Mouse (Mus musculus) activated CD4-positive, CD25-positive, alpha-beta regulatory T cell, adult 4 months (primary cell): Measurements from ENCODE around the gene Kcnd2. TPM values are rescaled to one million over a fixed set of nuclear protein-coding genes. Genes with fewer than 3 reads are reported as not detected.

Experiments
- ATAC-seq: one replicate; pipeline ENCODE4 v1.8.0; 2017
- polyA plus RNA-seq, 2 experiments: library from polyadenylated mRNA; unstranded; fragments of 100-300 nt; shearing (Covaris generic); gene quantifications; one replicate each; pipeline ENCODE4 v1.2.1; 2017

The Kcnd2 gene
- polyA plus RNA-seq, 2 experiments from 2014 or later: not detected

DNA sequence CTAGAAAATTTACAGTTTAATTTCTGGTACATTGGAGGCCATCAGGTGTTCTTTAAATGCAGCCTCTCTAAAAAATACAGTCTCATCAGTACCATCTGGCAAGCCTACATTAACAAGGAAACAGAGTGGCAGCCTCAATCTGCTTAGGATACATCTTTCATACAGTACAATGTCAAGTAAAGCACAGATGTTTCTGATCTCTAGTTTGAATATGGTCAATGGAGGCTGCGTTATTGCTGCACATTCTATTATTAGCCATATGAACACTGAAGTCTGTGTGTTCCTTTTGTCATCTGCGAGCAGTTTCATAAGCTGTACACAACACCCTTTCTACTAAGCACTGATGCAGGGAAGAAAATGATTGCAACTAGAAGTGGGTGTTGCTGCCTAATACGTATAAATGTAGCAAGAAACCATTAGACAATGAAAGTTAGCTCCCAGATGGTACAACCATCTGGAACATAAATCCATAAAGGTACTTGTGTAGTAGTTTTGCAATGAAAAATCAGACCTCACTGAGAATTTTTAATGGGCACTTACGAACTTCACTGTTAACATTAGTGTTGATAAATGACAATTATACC, 209.0 kb downstream of the Kcnd2 start:
- no peak for ATAC-seq

DNA sequence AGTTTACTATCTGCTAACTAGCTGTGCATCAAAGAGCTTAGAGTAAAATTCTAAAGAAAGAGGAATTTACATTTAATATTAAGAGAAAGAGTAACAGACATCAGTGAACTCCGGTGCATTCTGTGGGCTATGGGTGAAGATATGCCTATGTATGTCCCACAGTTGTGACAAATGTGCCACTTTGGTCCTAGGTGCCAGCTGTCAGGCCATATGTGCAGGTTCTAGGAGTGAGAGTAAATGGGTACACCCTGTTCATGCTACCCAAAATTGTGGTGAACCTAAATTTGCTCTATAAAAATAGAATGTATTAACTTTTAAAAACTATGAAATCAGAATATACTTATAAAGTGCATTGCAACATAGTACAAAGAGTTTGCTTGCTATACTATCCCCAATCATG, 215.8 kb downstream of the Kcnd2 start:
- no peak for ATAC-seq

DNA sequence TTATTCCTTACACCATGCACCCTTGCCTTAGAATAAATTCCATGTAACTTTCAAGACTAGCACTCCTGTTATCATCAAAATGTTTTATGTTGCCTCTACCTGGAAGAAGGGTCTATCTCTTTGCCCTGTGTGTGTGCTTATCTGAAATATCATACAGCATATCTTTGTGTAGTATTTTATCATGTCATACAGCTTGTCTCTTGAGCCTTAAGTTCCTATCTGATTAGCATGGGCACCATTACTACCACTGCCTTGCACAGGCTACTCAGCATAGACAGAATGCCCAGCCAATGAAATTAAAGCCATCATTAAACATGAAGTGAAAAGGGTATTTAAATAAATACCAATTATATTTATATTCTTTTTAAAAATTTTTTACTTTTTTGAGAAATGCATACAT, 249.4 kb downstream of the Kcnd2 start:
- ATAC-seq: no peak

DNA sequence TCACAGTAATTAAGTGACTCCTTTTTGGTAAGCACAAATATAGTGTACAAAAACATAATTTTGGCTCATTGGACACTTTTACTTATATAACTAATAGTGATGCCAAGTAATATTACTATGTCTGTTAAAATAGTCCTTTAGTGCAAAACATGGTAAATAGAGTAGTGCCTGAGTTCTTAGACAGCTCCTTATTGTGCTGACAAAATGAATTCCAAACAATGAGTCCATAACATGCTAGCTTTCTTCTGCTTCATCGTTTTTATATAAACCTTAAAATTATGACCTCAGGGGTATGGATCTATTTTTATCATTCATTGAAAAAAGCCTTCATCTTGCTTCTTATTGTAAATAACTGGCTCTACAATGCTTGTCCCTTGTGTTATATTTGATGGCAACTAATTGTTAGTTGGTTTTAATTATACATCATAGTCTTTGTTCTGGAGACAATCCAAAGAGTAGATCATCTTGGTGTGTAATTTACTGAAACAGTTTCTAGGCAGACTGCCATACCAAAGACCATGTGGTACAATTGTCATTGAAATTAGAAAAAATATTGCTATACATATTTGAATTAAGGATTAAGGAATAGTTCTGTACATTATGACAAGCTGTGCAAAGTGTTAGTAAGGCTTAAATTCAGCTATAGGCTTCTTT, 256.7 kb downstream of the Kcnd2 start:
- ATAC-seq: no peak

DNA sequence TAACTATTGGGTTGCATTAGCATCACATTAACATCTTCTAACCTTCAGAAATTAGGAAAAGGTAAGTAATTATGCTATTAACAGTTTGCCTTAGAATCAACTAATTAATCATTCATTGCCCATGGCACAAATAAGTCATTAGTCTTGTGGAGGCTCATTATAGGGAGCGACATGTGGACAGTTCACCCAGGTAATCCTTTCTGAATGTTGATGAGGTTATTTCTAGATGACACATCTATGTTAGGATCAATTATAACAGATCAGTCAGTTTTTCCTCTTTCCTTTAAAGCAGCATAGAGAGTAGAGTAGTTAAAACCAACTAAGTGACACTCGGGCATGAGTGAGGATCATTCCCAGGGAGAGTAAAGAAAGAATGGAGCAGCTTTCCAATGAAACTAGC, 267.4 kb downstream of the Kcnd2 start:
- no peak for ATAC-seq

DNA sequence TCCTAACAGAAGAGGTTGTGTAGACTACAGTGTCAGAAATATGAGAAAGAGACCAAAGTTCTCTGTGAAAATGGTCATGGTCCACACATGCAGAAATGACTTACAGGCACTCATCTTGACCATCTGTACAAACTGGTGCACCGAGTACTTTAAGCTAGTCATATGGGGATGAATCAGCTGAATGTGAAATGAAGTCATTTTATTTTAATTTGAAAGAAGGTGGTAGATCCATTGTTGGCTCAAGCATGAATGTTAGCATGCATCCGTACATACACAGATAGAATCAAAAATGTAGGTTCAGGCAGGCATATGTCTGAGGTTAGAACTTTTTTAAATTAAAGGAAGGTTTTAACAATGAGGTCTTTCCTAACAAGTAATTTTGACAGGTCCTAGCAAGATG, 273.2 kb downstream of the Kcnd2 start:
- ATAC-seq: no peak

DNA sequence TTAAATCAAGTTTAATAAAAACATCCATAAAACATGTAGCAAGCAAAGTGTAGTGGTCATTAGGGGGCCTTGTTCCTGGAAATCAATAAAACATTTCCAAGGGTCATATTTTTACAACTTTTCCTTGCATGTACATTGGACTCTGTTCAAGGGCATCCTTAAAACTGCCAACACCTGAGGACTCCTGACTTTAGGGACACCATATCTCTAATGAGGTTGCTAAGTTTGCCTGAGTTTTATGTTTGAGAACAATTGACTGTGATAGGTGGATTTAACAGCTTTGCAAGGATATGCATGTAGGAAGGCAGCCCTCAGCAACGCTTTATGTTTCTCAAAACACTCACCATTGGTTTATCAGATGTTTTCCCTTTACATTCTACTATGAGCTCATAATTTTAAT, 287.6 kb downstream of the Kcnd2 start:
- ATAC-seq: no peak

DNA sequence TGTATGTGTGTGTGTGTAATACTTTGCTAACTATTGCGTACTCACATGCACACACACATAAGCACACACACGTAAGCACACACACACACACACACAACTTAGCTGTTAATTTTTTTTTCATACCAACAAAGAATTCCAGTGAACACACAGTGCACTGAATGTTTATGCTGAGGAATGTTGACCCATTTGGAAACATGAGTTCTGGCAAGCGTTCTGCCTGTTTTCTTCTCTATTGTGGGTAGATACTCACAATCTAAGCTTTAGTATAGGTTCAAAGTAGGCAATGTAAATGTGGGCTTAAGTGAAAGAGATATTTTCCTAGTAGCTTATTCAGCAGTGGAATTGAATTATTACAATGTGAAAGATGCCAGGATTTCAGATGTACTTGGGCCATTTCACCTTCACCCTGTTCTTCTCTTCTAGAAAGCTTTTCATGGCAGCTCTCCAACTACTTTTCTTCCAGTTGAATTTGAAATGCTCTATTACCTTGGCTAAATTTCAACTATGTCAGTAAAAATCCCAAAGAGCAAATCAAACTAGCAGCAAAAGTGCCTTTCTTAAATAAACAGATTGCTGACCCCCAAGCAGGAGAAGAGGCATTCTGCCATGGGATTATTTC, 295.4 kb downstream of the Kcnd2 start:
- no peak for ATAC-seq

DNA sequence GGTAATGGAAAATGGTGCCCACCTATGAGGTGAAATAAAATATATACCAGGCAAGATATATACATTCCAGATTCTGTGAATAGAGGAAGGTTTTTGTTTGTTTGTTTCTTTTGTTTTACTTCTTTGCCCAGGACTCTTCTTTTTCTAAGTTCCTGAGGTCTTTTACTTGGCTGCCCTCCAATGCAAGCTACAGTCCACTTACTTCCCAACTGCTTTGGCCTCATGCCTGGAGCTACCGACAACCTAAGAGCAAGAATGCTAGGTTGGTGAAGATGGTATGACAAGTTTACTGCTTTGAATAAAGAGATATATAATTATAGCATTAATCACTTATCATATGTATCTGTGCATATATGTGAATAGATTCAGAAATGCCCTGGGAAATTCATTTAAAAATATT, 305.0 kb downstream of the Kcnd2 start:
- ATAC-seq: no peak

DNA sequence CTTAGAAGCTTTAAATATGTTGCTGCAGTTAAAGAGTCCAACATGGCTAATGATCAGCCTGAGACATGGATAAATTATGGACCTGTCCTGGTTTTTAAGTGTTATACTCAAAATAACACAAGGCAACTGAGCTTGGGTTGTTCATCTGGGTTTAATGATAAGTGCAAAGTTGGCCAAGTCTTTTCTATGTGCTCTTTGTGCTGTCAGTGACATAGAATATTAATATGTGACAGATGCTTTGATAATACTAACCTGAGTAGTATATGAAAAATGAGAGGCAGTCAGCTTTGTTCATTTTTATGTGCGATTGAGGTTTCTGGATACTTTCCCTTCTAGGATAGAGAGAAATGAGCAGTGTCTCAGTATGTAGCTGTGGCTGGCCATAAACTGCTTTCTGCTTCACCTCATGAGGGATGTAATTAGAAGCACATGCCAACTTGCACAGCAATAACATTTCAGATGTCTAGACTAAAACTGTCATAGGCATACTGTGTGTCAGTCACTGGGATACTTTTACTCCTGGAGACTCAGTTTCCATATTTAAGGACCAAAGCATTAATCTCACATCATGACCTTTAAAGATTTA, 312.3 kb downstream of the Kcnd2 start:
- no peak for ATAC-seq

DNA sequence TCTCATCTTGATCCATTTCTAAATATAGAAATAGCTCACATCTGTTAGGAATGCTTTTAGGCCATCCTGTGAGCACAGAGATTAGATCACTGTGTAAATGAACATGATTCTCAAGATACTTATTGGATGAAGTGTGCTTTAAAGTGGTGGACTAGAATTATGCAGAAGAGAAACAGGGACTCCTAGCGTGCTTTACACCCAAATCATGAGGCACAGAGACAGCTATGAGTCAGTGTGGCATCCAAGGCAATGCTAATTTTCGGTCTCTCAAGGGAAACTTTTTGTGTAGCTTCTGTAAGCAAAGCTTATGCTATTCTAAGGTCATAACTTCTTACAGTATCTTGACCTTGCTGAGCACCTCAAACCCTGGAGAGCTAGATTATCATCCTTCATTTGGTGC, 318.7 kb downstream of the Kcnd2 start:
- no peak for ATAC-seq

DNA sequence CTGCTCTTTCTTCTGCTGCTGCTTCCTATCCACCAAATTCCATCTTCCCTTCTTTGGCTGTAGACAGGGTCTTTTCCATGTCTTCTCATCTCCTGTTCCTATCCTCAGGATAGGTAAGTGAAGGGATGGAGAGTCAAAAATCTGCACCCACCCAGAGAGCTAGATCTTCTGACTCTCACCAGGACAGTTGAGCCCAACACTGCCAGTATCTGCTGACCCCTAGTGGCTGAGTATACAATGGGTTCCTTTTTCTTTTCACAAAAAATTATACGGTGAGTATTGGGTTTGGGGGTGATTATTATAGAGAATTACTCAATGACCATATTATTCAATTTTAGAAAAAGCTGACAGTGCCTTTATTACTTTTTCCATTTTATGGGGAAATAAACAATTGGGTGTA, 319.5 kb downstream of the Kcnd2 start:
- ATAC-seq: no peak

DNA sequence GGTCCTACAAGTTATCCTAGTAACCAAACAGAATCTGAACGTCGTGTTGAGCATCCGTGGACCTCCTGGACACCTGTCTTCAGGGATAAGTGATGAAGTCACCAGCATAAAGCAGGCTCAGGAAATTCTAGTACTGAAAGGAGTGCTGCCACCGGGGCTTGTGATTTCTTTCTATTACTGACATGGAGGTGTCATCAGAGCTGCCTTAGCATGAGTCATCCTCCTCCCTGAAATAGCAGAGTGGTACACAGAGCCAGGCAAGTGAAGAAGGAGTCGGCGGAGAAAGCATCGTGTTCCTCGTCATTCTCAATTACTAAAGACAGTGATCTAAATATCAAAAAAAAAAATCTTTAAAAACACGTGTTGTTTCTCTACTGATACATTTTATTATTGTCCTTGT, 336.2 kb downstream of the Kcnd2 start:
- ATAC-seq: no peak

DNA sequence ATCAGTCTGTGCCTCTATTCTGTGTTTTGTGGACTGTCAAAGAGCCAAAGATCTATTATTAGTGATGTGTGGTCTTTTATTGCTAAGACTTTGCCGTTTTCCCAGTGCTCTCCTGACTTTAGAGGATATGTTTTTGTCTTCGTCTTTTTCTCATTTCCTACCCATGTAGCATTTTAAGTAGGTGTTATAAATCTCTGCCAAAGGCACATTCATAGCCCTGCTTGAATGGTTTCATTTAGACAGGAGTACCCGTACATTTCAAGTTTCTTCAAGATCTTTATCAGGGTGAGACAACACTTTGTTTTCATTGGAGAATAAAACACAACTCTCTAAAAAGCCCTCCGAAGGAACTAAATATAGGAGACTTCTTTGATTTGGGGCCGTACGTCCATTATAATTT, 355.7 kb downstream of the Kcnd2 start:
- no peak for ATAC-seq

DNA sequence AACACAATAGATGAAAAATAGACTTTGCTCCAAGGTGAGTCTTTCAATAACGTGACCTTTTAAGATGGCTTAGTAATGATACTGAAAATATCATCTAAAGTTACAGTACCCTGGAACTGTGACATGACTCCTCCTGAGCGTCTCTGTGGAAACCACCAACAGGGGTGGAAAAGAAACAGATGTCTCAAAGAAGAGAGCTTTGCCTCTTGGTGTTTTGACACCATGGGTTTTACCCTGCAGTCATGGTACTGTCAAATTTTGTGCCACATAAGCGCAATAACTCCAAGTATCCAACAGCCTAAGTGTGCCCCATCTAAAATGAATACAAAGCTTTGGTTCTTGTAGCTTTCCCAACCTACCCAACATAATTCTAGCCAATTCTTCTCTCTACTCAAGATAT, 374.9 kb downstream of the Kcnd2 start:
- ATAC-seq: no peak

DNA sequence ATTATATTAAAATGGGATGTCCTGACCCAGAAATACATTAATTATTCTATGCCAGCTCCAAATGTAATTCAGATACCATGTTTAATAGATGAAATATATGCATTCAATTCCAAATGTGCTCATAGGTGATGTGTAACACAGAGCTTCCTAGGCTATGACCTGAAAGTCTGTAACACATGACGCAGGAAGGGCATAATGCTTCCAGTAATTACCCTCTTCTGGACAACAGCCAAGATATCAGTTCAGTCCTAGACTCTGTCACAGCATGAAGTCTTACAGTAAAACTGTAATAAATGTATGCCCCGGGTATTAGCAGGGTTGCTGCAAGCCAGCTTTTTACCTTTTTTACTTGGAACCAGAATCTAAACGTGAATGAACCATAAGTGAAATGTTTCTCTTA, 382.1 kb downstream of the Kcnd2 start:
- ATAC-seq: no peak

DNA sequence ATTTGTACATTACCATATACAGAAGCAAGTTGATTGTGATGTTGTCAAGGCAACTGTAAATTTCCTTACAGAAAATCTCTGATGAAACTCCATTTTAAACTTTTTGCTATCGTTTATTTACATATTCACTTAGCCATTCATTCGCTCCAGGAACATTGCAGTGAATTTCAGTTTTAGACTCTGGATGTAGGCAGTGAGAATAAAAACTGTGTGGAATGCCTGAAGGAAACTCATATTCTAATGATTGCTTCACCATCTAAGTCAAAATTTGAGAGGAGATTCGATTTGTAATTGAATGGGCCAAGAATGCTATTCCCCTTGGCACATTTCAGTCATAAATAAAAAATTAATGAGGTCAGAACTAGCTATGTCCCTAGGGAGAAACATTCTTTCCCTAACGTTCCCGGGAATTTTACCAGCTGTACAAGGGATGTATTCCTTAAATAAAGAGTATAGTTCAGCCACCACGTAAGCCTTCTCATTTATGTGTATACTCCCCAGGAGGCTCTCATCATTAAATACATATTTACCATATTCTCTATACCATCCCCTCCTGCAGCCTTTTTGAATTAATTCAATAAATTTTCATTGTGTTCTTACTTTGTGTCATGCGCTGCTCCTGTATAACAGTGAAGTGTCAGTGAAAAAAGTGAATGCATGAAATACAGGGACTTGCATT, 394.2 kb downstream of the Kcnd2 start:
- ATAC-seq: no peak

DNA sequence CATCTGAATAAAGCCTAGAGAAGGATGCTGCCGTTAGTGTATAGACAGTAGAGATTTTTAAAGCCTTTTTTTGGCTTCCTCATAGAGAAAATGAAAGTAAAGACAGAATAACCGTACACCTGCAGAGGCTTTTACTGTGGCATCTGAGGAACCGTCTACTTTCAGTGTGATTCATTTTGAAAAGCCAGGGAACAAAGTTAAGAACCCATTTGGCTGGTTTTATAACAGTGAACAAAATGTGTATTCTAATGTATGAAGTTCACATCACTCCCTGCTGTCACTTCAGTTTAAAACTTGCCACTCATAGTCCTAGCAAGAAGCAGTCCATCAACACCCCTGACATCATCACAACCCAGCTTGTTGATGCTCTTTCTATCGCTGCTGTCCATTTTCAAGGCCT, 414.7 kb downstream of the Kcnd2 start:
- ATAC-seq: no peak

DNA sequence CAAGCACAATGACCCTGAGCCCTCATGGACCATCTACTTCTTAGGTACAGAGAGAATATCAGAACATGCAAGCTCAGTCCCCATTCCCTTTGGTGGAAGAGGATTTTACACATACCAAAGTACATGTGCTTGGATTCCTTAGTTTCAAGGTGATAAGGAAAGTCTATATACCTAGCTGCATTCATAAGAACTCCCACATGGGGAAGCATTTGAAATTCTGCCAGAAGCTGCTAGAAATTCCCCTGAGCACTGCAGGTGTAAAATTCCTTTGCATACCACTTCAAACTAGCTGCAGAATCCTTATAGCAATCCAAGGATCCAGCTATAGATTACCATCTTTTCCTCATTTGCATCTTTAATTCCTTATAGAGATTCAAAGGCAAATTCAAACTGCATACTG, 440.4 kb downstream of the Kcnd2 start:
- no peak for ATAC-seq

DNA sequence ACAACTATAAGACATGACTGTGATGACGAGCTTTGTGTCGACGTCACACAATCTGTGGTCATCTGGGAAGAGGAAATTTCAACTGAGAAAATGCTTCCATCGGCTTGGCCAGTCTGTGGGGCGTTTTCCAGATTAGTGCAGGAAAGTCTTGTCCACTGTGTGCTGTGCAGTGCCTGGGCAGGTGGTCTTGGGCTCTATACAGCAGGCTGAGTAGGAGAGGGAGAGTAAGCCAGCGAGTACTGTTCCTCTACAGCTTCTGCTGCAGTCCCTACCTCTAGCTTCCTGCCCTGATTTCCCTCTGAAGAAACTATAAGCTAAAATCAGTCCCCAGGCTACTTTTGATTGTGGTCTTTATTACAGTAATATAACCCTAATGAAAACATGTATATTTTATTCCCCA, 448.8 kb downstream of the Kcnd2 start:
- ATAC-seq: no peak

DNA sequence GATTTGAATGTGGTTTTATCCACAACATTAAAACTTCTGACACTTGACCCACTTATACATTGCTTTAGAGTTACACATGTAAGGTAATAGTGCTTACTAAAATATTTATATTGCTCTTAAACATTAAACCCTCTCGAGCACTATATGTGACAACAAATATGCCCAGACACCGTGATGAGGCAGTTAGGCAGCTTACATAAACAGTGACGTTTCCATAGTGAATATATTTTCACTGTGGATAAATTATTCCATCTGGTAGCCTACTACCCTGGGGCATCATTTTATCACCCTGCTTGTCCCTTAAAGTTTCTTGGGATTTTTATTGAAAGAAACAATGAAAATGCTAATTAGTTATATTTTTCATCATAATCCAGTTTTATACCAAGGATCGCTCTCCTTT, 449.3 kb downstream of the Kcnd2 start:
- ATAC-seq: no peak

DNA sequence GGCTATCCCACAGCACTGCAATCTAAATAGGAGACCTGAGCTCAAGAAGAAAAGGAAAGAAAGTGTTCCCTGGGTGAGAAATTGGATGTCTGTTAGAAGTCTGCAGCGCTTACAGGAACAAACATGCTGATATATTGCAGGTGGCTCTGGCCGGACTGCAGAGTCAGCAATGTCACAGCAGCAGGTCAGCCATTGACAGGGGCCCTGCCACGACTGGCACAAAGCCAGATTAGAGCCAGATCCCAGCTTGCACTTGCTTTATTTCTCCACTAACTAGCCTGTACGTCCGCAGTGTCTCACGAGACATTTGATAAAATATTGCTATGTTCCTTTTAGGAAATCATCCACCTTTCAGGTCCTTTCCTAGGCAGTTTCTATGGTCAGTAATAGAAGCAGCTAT, 468.9 kb downstream of the Kcnd2 start:
- ATAC-seq: no peak

DNA sequence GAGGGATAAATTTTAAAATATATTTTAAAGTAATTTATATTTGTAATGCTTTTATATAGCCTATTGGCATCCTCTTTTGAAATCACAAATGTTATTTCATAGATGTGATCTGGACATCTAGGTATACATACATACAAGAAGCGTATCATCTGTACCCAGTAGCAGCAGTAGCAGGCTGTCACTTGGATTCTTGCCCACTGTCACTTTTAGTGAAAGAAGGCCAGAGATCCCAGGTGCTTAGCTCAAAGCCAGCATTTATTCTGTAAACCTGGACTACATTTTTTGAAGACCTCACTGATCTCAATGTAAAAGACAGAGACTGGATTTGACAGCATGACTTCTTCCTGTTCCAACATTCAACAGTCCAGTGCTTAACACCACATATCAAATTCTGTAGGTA, 471.1 kb downstream of the Kcnd2 start:
- ATAC-seq: no peak

DNA sequence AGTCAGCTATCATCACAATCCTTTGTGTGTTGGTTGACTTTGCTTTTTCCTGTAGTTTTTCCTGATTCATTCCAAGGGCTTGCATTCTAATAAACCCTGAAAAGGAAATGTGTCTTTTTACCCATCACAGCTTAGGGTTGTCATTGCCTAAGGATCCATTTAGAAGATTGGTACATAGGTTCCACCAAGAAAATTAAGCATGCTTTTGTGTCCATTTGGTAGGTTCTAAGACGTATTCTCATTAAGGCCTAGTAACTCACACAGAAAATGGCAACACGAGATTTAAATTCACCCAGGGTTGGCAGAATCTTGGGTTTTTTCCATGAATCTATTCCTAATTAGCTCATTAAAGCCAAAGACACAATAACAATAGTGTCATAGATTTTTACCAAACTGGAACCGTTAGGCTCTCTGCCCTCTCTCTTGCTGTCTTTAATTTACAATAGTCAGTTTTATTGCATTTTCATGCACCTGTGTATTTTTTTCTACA, 477.6 kb downstream of the Kcnd2 start:
- no peak for ATAC-seq
